Mouse (Mus musculus): ENCODE measurements around the gene Plch2.

Plch2 gene

DNA sequence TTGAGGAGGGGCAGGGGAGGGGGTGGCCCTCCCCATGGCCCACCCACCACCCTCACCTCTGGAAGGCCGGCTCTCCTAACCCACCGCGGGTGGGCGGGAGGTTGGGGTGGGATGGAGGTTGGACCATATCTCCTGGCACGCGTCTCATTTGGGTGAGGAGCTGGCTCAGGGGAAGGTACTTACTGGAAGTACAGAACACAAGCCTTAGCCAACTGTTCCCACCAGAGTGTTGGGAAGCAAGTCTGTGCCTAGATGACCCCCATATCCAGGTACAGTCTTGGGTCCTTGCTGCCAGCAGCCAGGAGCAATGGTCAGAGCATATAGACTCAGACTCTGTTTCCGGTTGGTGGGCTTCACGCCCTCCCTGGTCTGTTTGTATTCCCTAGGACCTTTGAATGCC, 98.0 kb downstream of the Plch2 start:
- DNase-seq (ENCODE audit: low read depth, low spot score), result no peak

DNA sequence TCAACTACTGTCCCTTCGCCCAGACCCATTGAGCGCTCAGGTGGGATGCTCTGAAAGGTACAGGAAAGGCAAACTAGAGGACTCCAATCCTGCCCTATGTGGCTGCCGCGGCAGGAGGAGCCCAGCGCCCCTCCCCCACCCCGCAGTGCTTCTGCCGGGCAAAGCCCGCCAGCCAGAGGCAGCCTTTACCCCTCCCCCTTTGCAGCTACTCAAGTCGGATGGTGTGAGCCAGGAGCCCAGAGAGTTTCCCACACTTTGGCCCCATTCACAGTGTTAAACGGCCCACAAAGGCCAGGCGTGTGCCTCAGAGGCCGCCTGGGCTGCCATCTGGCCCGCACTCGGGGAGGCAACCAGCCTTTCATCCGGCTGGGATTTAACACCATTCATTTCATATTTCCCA, 98.4 kb downstream of the Plch2 start:
- peak; percentile 72 for DNase-seq (ENCODE audit: low read depth, low spot score)

DNA sequence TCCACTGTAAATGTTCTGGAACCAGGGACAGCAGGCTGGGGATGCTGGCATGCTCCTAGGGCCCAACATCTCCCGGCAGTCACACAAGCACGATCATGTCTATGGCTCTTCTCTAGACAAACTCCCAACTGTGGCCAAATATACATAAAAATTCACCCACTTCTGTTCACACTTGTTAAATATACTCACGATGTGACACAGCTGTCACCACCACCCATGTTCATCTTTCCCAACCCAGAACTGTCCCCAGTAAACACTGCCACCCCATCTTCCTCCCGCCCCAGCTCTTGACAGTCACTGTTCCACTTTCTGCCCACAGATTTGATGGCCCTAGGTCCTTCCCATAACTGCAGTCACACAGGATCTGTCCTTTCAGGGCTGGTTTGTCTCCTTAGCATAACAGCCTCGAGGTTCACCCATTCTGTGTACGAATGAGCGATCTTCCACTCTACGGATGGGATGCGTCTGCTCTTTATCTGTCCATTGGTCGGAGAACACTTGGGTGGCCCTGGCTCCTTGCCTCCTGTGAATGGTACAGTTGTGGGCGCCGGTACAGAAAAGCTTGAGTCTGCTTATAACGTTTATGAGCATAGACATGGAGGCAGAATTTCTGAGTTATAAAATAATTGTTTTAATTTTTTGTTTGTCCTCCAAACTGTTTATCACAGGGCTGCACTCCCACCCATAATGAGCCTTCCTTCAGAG, 99.1 kb downstream of the Plch2 start:
- DNase-seq (ENCODE audit: low read depth, low spot score), result no peak

DNA sequence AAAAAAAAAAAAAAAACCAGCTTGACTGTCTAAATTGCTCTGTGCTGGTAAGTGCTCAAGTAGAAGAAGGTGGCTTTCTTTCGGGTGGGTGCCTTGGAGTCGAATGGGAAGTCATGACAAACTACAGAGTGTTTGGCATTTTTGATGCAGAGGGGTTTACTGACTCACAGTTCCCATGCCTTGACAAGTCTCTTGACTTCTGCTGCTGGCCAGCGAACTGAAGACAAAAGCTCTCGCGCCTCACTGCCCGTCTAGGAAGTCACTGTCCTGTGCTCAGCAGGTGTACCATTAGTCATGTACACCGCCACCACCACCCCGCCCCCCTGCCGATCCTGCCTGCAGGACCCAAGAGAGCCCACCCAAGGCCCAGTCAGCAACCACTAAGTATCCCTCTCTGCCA, 100.0 kb downstream of the Plch2 start:
- DNase-seq (ENCODE audit: low read depth, low spot score), result no peak

DNA sequence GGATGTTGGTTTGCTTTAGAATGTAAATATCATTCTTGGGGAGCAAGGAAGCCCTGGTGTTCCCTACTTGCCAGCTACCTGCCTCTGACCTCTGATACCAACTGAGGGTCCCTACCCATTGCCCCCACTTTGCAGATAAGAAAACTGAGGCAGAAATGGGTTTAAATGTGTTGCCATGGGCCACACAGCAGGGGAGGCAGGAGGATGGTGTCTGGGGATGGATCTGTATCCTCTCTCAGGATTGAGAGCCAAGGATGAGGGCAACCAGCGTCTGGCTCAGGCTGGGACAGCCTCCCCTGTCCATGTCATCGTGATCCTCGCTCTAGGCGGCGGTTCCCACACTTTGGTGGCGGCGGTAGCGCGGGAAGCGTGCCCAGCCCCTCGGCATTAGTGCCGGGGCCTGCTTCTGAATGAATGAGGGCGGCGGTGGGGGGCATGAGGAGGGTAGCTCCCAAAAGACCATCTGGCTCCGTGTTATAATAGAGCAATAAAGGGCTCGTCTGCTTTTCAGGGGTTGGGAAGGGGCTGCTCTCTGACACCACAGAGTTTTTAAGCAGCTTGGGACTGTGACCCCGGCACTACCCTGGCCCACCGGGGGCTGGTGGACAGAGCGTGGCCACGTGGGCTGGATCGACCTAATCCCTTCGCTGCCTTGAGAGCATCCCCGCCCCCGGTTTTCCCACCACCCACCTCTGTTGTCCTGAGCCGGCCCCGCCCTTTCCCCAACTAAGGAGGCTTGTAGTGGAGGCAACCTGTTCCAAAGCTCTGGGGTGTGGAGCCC, 103.9 kb downstream of the Plch2 start:
- DNase-seq (ENCODE audit: low read depth, low spot score), result no peak

DNA sequence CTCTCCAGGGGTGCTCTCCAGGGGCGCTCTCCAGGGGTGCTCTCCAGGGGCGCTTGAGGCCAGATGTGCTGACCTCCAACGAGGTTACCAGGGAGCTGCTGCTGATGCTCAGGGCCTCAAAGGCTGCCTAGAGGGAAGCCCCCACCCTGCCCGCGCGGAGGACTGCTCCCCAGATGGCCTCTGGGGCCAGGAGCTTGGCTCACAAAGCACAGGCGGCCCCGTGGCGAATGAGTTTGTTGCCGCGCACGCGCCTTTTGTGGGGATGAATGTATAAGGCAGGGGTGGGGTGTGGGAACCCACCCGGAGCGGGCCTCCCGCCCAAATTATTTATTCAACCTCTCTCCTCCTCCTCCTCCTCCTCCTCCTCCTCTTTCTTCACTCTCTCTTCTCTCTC, 107.0 kb downstream of the Plch2 start:
- DNase-seq (ENCODE audit: low read depth, low spot score), result no peak

DNA sequence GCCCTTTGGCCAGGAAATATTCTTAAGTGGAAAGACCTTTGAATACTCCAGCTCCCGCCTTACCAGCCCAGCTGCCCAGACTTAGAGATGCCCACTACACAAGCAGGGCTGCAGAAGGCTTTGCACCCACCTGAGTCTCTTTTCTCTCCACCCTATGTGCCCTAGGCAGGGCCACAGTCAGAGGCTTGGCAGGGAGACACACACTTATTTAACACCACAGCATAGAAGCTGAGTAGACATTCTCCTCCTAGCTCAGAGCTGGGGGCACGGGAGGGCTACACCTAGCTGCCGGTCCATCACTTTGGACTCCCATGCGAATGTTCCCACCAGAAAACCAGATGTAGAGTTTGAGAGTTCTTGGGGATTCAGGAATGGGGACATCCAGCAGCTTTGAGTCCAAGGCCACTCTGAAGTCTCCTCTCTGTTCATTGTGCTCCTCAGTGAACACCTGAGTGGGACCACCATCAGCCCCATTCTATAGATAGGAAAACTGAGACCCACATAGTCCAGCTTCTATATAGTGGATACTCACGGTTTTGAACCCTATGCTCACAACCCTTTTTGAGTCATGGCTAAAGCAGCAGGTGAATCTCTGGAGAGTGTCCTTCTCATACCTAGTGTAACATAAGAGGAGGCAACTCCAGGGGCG, 107.5 kb downstream of the Plch2 start:
- no peak for DNase-seq (ENCODE audit: low read depth, low spot score)

DNA sequence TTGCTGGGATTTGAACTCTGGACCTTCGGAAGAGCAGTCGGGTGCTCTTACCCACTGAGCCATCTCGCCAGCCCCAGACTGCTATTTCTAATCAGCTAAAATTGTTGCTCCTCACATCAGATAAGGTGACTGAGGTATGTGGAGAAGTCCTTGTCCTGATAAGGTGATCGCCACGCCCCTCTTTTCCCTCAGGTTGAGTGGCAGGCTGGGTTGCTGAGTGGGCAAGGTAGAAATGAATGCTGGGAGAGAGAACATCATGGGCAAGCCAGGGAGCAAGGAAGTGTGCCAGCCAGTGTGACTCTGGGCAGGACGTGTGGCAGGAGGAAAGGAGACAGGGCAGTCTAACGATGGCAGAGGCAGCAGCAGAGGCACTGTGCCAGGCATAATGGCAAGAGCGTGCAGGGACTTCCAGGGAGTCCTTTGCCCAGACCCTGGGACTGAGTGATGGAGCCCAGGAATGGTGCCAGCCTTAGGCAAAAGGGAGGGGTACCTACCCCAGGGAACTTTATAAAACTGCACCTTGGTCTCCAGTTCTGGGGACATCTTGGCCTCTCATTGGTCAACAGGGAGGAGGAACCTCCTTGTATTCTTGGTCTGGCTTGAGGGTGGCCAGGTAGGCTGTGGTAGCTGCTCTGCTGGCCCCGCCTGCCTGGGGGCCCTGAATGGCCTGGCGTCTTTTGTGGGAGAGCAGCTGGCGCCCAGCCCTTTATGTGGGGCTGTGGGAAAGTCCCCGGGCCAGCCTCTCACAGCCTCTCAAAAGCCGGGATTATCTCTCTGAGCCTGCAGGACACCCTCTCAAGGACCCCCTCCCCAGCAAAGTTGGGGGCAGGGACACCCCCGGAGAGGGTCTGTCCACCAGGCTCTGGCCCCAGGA, 108.3 kb downstream of the Plch2 start:
- DNase-seq (ENCODE audit: low read depth, low spot score), result no peak

DNA sequence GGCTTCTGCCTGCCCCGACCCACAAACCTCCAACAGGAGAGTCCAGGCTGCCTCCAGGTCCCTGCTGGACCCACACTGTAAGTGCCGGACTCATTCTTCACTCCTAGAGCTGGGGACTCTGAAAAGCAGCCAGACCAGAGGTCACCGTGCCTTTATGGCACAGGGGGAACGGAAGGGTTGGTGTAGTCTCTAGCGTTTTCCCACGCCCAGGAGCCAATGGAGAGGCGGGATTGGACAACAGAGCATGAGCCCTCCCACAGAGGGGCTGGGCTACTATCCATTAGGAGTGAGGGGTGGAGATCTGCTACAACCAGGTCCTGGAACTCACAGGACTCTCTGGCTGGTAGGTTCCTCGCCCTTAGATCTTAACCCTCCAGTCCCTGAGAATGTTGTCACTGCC, 110.3 kb downstream of the Plch2 start:
- no peak for DNase-seq (ENCODE audit: low read depth, low spot score)

DNA sequence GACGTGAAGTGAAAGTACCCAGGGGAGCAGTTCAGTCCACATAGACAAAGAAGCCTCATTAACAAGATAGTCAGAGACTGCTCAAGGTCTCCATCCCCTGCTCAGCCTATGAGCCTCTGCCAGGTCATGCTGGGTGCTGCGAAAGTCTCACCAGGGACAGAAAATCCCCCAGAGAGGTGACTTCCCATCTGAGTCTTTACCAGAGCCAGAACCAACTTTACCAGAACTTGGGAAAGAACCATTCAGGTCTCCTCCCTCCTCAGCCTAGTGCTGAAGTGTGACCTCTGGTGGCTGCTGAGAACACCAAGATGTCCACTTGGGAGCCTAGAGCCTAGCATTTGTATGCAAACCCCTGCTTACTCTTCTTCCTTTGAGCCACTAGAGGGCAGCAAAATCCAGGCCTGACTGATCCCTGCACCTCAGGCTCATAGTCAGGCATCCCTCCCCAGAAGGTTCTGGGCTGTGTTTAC, 112.4 kb downstream of the Plch2 start:
- DNase-seq (ENCODE audit: low read depth, low spot score), result peak; percentile 82

DNA sequence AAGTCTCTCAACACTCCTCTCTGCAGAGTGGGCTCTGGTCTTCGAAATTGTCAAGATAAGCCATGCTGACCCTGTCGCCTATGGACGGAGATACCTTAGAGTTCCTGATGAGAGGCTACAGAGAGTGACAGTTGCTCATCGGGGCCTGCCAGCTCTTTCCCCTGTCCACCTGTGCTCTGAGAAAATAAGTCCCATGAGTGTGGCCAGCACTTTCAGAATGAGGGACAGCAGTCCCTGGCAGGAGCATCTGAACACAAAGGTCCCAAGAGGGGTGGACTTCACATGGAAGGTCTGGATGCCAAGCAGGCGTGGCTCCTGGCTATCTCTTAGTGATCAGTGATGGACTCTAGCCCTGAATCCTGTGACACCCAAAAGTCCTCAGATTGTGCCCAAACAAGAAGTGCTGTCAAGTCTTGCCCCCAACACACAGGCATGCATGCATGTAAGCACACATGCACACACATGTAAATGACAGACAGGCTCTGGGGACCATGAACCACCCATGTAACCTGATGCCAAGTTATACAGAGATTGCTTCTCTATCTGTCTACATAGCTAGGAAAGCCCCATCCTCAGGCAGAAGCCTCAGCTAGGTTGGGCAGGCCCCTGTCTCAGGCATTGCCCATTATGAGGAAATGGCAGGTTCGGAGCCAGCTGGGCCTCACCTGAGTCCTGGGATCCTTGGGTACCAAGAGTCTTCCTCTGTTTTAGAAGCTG, 113.1 kb downstream of the Plch2 start:
- DNase-seq (ENCODE audit: low read depth, low spot score), result no peak

DNA sequence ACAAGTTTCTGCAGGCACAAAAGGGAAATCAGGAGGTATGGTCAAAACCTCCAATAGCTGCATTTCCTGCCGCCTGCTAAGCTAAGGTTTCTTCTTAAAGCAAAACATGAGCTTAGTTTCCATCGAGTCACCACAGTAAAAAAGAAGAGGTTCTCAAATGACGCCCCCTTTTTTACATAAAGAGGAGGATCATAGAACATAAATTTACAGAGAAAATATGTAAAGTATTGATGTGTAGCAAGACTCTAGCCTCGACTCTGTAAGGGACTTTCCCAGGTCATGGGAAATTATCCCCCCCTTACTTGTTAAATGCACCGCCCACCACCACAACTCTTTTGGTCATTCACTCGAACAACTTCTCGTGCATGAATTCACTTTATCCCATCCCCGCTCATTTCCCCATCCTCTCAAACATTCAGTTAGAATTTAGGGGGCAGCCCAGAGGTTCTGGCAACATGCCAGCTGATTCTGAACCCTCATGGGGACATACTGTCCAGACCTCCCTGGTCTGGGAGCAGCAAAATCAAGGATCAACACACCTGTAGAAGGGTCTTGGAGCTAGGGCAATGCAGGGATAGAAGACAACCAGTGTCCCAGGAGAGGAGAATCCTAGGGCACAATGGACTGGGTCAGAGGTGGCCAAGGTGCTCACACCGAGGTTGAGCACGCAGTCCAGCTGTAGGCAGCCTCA, 113.8 kb downstream of the Plch2 start:
- DNase-seq (ENCODE audit: low read depth, low spot score), result no peak

DNA sequence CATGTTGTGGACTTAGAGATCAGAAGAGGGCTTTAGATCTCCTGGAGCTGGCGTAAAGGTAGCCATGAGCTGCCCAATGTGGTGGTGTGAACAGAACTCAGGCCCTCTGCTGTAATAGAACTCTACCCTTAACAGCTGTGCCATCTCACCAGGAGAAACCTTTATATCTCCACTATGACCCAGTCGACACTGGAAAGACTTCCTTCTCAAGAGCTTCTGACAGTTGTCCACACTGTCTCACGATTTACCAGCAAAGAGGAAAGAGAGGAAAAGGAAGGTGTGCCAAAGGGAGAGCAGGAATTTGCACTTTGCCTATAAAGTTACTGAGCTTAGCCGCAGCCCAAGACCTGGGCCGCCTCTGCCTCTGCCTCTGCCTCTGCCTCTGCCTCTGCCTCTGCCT, 114.8 kb downstream of the Plch2 start:
- no peak for DNase-seq (ENCODE audit: low read depth, low spot score)

DNA sequence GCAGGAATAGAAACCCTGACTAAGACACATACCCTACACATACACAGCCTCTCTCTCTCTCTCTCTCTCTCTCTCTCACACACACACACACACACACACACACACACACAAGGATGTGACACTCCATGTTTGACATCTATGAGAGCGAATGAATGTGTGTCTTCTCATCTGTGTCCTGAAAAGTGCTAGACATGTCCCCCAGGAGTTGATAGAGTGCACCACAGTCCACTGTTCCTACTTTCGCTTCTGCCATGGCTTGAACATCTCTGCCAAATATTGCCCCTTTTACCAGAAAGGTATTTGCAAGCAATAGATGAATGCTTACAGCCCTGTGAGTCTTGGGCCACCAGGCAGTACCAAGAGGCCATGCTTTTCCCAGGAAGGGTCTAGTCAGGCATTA, 116.4 kb downstream of the Plch2 start:
- DNase-seq (ENCODE audit: low read depth, low spot score), result no peak

DNA sequence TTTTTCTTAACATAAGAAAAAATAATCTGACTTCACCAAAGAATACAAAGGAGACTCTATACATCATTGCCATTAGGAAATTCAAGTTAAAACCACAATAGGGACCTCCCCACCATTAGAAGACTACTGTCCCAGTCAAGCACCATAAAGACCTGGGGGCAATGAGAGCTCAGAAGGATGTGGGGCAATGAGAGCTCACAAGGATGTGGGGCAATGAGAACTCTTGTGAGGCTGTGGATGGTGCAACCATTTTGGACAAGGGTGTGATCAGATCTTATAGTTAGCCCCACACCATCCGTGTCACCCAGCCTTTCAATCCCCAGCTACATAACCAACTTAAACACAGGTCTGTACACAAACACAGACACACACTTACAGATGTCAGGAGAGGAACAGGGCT, 118.8 kb downstream of the Plch2 start:
- no peak for DNase-seq (ENCODE audit: low read depth, low spot score)

DNA sequence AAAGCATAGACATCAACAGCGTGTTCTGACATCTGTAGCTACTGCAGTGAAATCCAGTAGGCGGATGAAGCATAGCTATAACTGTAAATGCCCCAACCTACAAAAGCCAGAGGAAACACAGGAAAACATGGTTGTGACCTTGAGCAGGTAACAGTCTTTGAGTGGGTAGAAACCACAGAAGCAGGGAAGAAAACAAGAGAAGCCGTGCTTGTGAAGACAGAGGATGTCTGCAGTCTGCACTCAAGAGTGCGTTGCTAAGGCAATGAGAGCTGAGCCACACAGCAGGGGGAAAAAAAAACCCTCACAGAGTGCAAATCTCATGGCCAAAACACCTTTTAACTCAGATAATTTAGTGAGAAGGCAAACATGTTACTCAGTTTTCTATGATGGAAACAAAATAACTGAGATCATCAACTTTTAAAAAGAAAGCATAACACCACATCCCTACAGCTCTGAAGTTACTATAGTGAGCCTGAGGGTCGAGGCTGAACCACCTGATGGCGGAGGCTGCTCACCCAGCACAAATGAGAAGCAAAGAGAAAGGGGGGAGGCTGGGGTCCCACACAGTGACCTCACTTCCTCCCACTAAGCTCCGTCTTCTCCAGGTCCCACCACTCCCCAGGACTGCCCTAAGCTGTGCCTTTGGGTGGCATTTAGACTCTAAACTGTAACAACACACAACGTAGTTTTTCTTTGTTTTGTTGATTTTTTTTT, 119.9 kb downstream of the Plch2 start:
- DNase-seq (ENCODE audit: low read depth, low spot score), result no peak

DNA sequence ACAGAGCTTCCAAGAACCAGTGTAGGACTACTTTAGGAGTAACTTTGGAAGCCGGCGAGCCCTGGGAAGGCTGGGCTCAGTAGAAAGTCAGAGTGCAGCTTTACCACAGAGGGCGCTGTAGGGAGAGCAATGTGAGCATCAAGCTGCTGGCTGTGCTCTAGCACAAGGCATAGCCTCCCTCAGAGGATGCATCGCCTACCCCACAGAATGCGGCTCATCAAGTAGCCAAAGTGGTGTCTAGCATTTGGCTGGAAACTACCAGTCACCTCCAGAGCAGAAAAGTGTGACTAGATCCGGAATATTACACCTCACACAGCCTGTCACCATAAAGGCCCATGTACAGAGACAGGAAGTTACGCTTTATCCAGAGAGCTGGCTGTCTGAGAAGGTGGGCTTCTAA, 120.8 kb downstream of the Plch2 start:
- no peak for DNase-seq (ENCODE audit: low read depth, low spot score)

DNA sequence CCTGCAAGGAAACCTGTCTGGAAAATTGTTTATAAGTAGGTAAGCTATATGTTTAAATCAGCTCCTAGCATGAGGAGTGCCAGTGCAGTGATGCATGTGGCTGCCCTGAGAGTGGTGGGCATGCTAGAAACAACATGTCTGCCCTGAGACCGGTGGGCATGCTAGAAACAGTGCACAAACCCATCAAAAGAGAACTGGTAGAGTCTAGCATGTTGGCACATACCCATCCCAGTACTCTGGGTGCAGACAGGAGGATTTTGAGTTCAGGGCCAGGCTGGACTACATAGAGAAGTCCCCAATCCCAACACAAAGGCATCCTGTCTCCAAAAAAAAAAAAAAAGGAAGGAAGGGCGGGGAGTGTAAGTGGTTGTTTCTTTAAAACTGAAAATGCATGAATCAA, 121.8 kb downstream of the Plch2 start:
- DNase-seq (ENCODE audit: low read depth, low spot score), result no peak

DNA sequence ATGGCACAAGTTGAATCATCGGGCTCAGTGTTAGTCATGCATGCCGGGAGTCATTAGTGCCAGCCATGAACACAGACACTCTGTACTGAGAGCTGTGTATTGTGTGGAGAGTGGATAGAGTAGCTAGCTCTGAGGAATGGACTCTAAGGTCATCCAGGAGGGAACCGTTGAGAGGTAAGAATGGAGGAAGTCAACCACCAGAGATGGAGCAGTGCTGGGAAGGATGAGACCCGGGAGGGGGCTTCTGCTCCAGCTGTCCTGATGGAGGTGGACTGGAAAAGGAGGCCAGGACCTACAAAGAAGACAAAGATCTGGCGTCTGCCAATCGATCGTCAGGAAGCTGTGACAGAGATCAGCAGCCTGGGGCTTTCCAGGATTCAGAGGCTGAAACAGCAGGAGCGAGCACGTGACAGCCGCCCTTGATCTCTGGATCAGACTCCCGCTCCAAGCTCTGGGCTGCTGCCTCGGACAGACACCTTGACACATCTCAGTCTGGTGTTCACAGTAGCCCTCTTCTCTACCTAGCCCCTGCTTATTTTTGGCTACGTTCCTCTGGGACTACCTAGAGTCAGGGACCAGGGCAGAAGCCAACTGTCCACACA, 123.2 kb downstream of the Plch2 start:
- no peak for DNase-seq (ENCODE audit: low read depth, low spot score)
